Mouse (Mus musculus) intestine, postnatal 0 days (tissue): Measurements from ENCODE around the gene Eml6. TPM values are rescaled to one million over a fixed set of nuclear protein-coding genes. Genes with fewer than 3 reads are reported as not detected.

Source experiments
- ATAC-seq: fragments of 200-750 bp; cut with Nextera tagmentation; 2 replicates; pipeline ENCODE4 v1.8.0; 2017; ENCODE audit warnings: mild to moderate bottlenecking, moderate TSS enrichment, moderate library complexity
- H3K27ac ChIP-seq: fragments of 300-500 bp; sonication (generic); 2 replicates; pipeline ENCODE4 v1.5.1; 2014; ENCODE audit warnings: mild to moderate bottlenecking, low read depth, low read length, moderate library complexity
- H3K27me3 ChIP-seq: fragments of 300-500 bp; sonication (generic); replicated peaks from 2 replicates; pipeline ENCODE4 v1.6.1; 2014; ENCODE audit warnings: low read length, mixed read lengths; ENCODE audit not compliant: control insufficient read depth, insufficient read depth
- H3K36me3 ChIP-seq: fragments of 300-500 bp; sonication (generic); 2 replicates; pipeline ENCODE4 v1.6.1; 2014; ENCODE audit warnings: mild to moderate bottlenecking, moderate library complexity; ENCODE audit not compliant: control insufficient read depth, insufficient read depth
- H3K4me1 ChIP-seq: fragments of 300-500 bp; sonication (generic); replicated peaks from 2 replicates; pipeline ENCODE4 v1.6.1; 2014; ENCODE audit warnings: antibody characterized with exemption, low read length, mixed read lengths; ENCODE audit not compliant: control insufficient read depth, insufficient read depth
- H3K4me2 ChIP-seq: fragments of 300-500 bp; sonication (generic); replicated peaks from 2 replicates; pipeline ENCODE4 v1.6.1; 2014; ENCODE audit warnings: low read depth, mild to moderate bottlenecking, moderate library complexity
- H3K4me3 ChIP-seq: fragments of 300-500 bp; sonication (generic); 2 replicates; pipeline ENCODE4 v1.5.1; 2014; ENCODE audit warnings: low read depth, low read length
- H3K9ac ChIP-seq: fragments of 300-500 bp; sonication (generic); 2 replicates; pipeline ENCODE4 v1.6.1; 2014; ENCODE audit warnings: mild to moderate bottlenecking, low read depth, low read length
- H3K9me3 ChIP-seq: fragments of 300-500 bp; sonication (generic); 2 replicates; pipeline ENCODE4 v1.6.1; 2016; ENCODE audit warnings: mixed run types; ENCODE audit not compliant: control insufficient read depth
- CTCF ChIP-seq: sonication (generic); IDR thresholded peaks from 2 replicates; pipeline ENCODE4 v1.5.1; 2016; ENCODE audit warnings: low read depth, mild to moderate bottlenecking, control low read depth, antibody characterized with exemption, moderate library complexity
- WGBS: fragments of 180-500 bp; shearing (Covaris S2); extraction: QIAGEN DNeasy Blood & Tissue Kit; methylation state at CpG from one replicate; pipeline ENCODE4 v1.1.7; 2014; 5-methylcytosine and 5-hydroxymethylcytosine counted together
- polyA plus RNA-seq: library from polyadenylated mRNA; unstranded; fragments of >200 nt; fragmentation: Nextera tagmentation; extraction: Ambion mirVana; gene quantifications from 2 replicates; pipeline ENCODE4 v1.2.1, GENCODE M21; 2015

Eml6 gene
- polyA plus RNA-seq, 1 experiment from 2014 or later, result 0.46 TPM

- H3K4me3 ChIP-seq, result no peak overlapping the region
- H3K4me1 ChIP-seq, result no peaks in the 10 kb centered on the region
- H3K9ac ChIP-seq, result no peak overlapping the region
- TF ChIP-seq CTCF, result no peak
- no peaks in the 10 kb centered on the region for H3K9me3 ChIP-seq
- H3K36me3 ChIP-seq, result no peaks in the 10 kb centered on the region
- H3K27me3 ChIP-seq, result no peaks in the 10 kb centered on the region
- no peak for ATAC-seq
- 74% methylated on average over 3 of the region's 3 CpGs for WGBS
- no peak overlapping the region for H3K27ac ChIP-seq
- H3K4me2 ChIP-seq, result no peak overlapping the region
Observed at GRCm38 (mm10) chr11:29815261-29815660, 210.6 kb downstream of the Eml6 start.

- no peak for ATAC-seq
- Histone ChIP-seq H3K9me3 (no peaks in the 10 kb centered on the region), H3K27me3 (no peaks in the 10 kb centered on the region), H3K9ac (no peak overlapping the region), H3K27ac (no peak overlapping the region), H3K4me1 (no peaks in the 10 kb centered on the region), H3K4me2 (no peak overlapping the region), H3K4me3 (no peak overlapping the region), H3K36me3 (no peaks in the 10 kb centered on the region)
- WGBS, result 74% methylated on average over 1 of the region's 1 CpGs
- TF ChIP-seq CTCF, result no peak
Observed at GRCm38 (mm10) chr11:29813267-29813666, 212.6 kb downstream of the Eml6 start.

DNA sequence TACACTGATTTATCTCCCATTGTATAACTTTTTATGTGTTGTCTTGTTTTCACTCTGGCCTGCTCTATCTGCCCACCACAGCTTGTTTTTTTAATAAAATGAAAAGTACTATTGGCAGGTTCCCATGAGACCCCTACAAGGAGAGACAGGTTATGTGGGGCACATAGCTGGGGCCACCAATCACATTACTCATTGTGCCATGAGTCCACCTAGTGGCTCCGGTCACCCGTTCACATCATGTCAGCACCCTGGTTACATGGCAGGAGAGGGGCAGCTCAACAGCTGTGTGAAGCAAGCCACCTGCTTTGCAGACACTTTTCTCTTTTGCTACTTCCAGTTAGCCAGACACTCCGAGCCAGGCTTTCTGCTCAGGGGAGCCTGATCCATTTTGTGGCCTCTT, 213.4 kb downstream of the Eml6 start:
- Histone ChIP-seq H3K4me3 (no peak overlapping the region), H3K27me3 (no peaks in the 10 kb centered on the region), H3K4me1 (no peaks in the 10 kb centered on the region), H3K9ac (no peak overlapping the region), H3K9me3 (no peaks in the 10 kb centered on the region), H3K36me3 (no peaks in the 10 kb centered on the region), H3K4me2 (no peak overlapping the region), H3K27ac (no peak overlapping the region)
- WGBS, result 84% methylated on average over 3 of the region's 3 CpGs
- TF ChIP-seq CTCF, result peak; percentile 15
- no peak for ATAC-seq

GRCm38 (mm10) chr11:29810324-29810723, 215.5 kb downstream of the Eml6 start:
- Histone ChIP-seq H3K36me3 (no peaks in the 10 kb centered on the region), H3K4me1 (no peaks in the 10 kb centered on the region), H3K9me3 (no peaks in the 10 kb centered on the region), H3K9ac (no peak overlapping the region), H3K27ac (no peak overlapping the region), H3K4me2 (no peak overlapping the region), H3K27me3 (no peaks in the 10 kb centered on the region), H3K4me3 (no peak overlapping the region)
- TF ChIP-seq CTCF, result no peak
- WGBS, result 78% methylated on average over 3 of the region's 3 CpGs
- ATAC-seq, result no peak

DNA sequence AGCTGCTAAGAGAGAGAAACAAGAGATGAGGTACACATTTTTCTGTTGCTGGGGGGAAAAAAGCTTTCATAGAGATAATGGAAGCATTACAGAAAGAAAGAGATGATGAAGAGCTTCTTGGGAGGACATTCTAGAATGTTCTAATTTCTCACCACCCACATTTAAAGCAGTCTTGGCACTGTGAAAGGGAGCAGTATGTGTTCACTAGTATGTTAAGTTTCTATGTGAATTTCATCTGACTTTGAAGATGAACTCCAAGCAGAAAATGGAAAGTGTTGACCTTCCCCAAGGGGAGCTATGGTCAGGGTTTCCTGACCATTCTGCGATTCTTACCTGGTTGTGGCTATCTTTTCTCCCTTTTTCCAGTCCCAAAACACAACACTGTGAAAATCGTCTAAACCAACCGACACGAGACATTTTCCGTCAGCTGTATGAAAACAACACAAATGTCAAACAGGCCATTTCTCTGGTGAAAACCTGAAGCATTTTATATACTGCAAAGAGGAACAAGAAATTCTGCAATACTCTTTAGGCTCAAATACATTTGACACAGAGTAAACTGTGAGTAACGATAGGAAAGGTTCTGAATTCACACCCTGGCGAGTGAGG, 216.7 kb downstream of the Eml6 start:
- no peak overlapping the region for H3K27ac ChIP-seq
- H3K36me3 ChIP-seq, result no peaks in the 10 kb centered on the region
- H3K27me3 ChIP-seq, result no peaks in the 10 kb centered on the region
- no peak for TF ChIP-seq CTCF
- ATAC-seq, result no peak
- no peak overlapping the region for H3K4me3 ChIP-seq
- H3K4me2 ChIP-seq, result 0 out of 2 replicates have a peak overlapping the region, but pooled peaks have one; percentile 13
- WGBS, result 83% methylated on average over 7 of the region's 7 CpGs
- H3K9ac ChIP-seq, result no peak overlapping the region
- H3K4me1 ChIP-seq, result no peaks in the 10 kb centered on the region
- no peaks in the 10 kb centered on the region for H3K9me3 ChIP-seq

GRCm38 (mm10) chr11:29808173-29808980, 217.5 kb downstream of the Eml6 start:
- no peaks in the 10 kb centered on the region for H3K36me3 ChIP-seq
- no peaks in the 10 kb centered on the region for H3K27me3 ChIP-seq
- 25% methylated on average over 9 of the region's 9 CpGs for WGBS
- H3K4me2 ChIP-seq, result peak overlapping the region; percentile 13; the same call in 1 of the 2 replicates
- H3K9ac ChIP-seq, result no peak overlapping the region
- H3K27ac ChIP-seq, result peak overlapping the region; percentile 36; the same call in 1 of the 2 replicates
- no peaks in the 10 kb centered on the region for H3K4me1 ChIP-seq
- TF ChIP-seq CTCF, result peak; percentile 16; the same call in 1 of the 2 replicates
- ATAC-seq, result peak; percentile 84
- no peak overlapping the region for H3K4me3 ChIP-seq
- H3K9me3 ChIP-seq, result no peaks in the 10 kb centered on the region
